Mouse (Mus musculus): ENCODE results near the gene Cntn4.

GRCm38 (mm10) chr6:106299451-106299850, 622.0 kb downstream of the Cntn4 start:
- TF ChIP-seq CTCF (IDR thresholded peaks at IDR 0.05; ENCODE audit: low read depth) (no peak), EP300 (IDR thresholded peaks at IDR 0.05; ENCODE audit: low read depth) (no peak)
